Mouse (Mus musculus) limb, embryonic 14.5 days (tissue): ENCODE measurements around the gene Abcc4. TPM values are rescaled to one million over a fixed set of nuclear protein-coding genes. Genes with fewer than 3 reads are reported as not detected.

Experiments used
- ATAC-seq: fragments of 200-750 bp; cut with Nextera tagmentation; 2 replicates; pipeline ENCODE4 v1.8.0; 2017; ENCODE audit warnings: low read depth, moderate number of reproducible peaks, moderate TSS enrichment; ENCODE audit not compliant: low FRiP score
- DNase-seq: peaks from one replicate; pipeline ENCODE4 v3.0.0-alpha.2; 2015; ENCODE audit warnings: low spot score
- H3K27ac ChIP-seq: fragments of 300-500 bp; sonication (generic); replicated peaks from 2 replicates; pipeline ENCODE4 v1.5.1; 2014; ENCODE audit warnings: low read depth, mild to moderate bottlenecking, low read length, moderate library complexity, mixed read lengths
- H3K27me3 ChIP-seq: fragments of 300-500 bp; sonication (generic); 2 replicates; pipeline ENCODE4 v1.6.1; 2014; ENCODE audit warnings: low read length, mixed read lengths; ENCODE audit not compliant: control insufficient read depth, insufficient read depth
- H3K36me3 ChIP-seq: fragments of 300-500 bp; sonication (generic); 2 replicates; pipeline ENCODE4 v1.6.1; 2014; ENCODE audit warnings: mild to moderate bottlenecking, low read length, moderate library complexity, mixed read lengths; ENCODE audit not compliant: control insufficient read depth, insufficient read depth
- H3K4me1 ChIP-seq: fragments of 300-500 bp; sonication (generic); 2 replicates; pipeline ENCODE4 v1.6.1; 2014; ENCODE audit warnings: antibody characterized with exemption, low read length, mixed read lengths; ENCODE audit not compliant: control insufficient read depth, insufficient read depth
- H3K4me2 ChIP-seq: fragments of 300-500 bp; sonication (generic); replicated peaks from 2 replicates; pipeline ENCODE4 v1.6.1; 2014; ENCODE audit warnings: low read depth, mild to moderate bottlenecking, low read length, moderate library complexity; ENCODE audit not compliant: severe bottlenecking
- H3K4me3 ChIP-seq: fragments of 300-500 bp; sonication (generic); replicated peaks from 2 replicates; pipeline ENCODE4 v1.5.1; 2014; ENCODE audit warnings: low read length
- H3K9ac ChIP-seq: fragments of 300-500 bp; sonication (generic); 2 replicates; pipeline ENCODE4 v1.6.1; 2014; ENCODE audit warnings: mild to moderate bottlenecking, low read depth, low read length, moderate library complexity; ENCODE audit not compliant: severe bottlenecking
- H3K9me3 ChIP-seq: fragments of 300-500 bp; sonication (generic); 2 replicates; pipeline ENCODE4 v1.6.1; 2016; ENCODE audit warnings: low read length; ENCODE audit not compliant: control insufficient read depth
- POLR2A ChIP-seq: fragments of 200-500 bp; IDR thresholded peaks from 2 replicates; pipeline ENCODE4 v1.8.0; 2012; ENCODE audit warnings: inconsistent platforms, mild to moderate bottlenecking, moderate library complexity, borderline replicate concordance; ENCODE audit not compliant: insufficient read depth, insufficient read length; ENCODE audit errors: extremely low read depth
- WGBS: fragments of 180-500 bp; shearing (Covaris S2); extraction: QIAGEN DNeasy Blood & Tissue Kit; methylation state at CpG from one replicate; pipeline ENCODE4 v1.1.7; 2014; 5-methylcytosine and 5-hydroxymethylcytosine counted together
- polyA plus RNA-seq, 2 experiments: library from polyadenylated mRNA; depleted of rRNA in 1 of 2; stranded (reverse) in 1 of 2; unstranded in 1 of 2; fragments of >200 nt; fragmentation: Nextera tagmentation in 1 of 2; extraction: Ambion mirVana in 1 of 2; gene quantifications; 2 replicates each; pipeline versions ENCODE4 v1.2.1 to v1.2.3; 2012 to 2014

Abcc4 gene
- polyA plus RNA-seq, 2 experiments, result 1.3 to 2.1 TPM

GRCm38 (mm10) chr14:118510793-118511192 is 195.2 kb downstream of the Abcc4 start:
- Histone ChIP-seq H3K4me2 (no peak overlapping the region), H3K27ac (no peak overlapping the region)
- 33% methylated on average over 2 of the region's 2 CpGs for WGBS

GRCm38 (mm10) chr14:118510216-118510615 is 195.8 kb downstream of the Abcc4 start:
- H3K9me3 ChIP-seq, result no peaks in the 10 kb centered on the region
- H3K4me2 ChIP-seq, result no peak overlapping the region
- WGBS, result 31% methylated on average over 5 of the region's 5 CpGs
- H3K36me3 ChIP-seq, result no peaks in the 10 kb centered on the region
- H3K27ac ChIP-seq, result no peak overlapping the region
- no peak for ATAC-seq
- no peak for DNase-seq
- peaks cover 17% of the 10 kb centered on the region for H3K4me1 ChIP-seq
- no peak overlapping the region for H3K9ac ChIP-seq
- TF ChIP-seq POLR2A, result no peak
- no peaks in the 10 kb centered on the region for H3K27me3 ChIP-seq
- H3K4me3 ChIP-seq, result no peak overlapping the region

More at GRCm38 (mm10) chr14:118510793-118511192, 195.2 kb downstream of the Abcc4 start:
- DNase-seq, result no peak
- no peaks in the 10 kb centered on the region for H3K36me3 ChIP-seq
- TF ChIP-seq POLR2A, result no peak
- H3K9me3 ChIP-seq, result no peaks in the 10 kb centered on the region
- no peaks in the 10 kb centered on the region for H3K27me3 ChIP-seq
- peaks cover 17% of the 10 kb centered on the region for H3K4me1 ChIP-seq
- no peak overlapping the region for H3K9ac ChIP-seq
- ATAC-seq, result no peak
- H3K4me3 ChIP-seq, result no peak overlapping the region

DNA sequence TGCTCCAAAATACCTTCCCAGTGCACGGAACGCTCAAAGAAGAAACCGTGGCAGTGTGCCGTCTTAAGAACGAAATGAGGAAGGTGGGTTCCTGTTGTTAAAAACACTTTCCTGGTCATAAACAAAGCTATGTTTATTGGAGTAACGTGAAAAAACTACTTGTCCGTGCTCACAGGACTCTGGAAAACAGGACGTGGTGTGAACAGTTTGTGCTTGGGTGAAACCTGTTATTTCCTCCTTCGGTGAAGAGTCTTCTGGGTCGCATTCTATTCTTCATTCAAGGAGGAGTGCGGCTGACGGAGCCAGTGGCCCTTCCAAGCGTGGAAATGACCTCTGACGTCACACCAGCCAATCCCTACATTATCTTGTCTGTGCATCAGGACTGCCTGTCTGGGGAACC is 198.2 kb downstream of the Abcc4 start:
- no peak overlapping the region for H3K27ac ChIP-seq
- H3K4me2 ChIP-seq, result no peak overlapping the region
- H3K4me1 ChIP-seq, result peaks cover 17% of the 10 kb centered on the region
- TF ChIP-seq POLR2A, result no peak
- H3K9me3 ChIP-seq, result no peaks in the 10 kb centered on the region
- H3K4me3 ChIP-seq, result no peak overlapping the region
- no peak overlapping the region for H3K9ac ChIP-seq
- no peaks in the 10 kb centered on the region for H3K27me3 ChIP-seq
- DNase-seq, result no peak
- WGBS, result 52% methylated on average over 14 of the region's 14 CpGs
- H3K36me3 ChIP-seq, result no peaks in the 10 kb centered on the region
- ATAC-seq, result no peak

DNA sequence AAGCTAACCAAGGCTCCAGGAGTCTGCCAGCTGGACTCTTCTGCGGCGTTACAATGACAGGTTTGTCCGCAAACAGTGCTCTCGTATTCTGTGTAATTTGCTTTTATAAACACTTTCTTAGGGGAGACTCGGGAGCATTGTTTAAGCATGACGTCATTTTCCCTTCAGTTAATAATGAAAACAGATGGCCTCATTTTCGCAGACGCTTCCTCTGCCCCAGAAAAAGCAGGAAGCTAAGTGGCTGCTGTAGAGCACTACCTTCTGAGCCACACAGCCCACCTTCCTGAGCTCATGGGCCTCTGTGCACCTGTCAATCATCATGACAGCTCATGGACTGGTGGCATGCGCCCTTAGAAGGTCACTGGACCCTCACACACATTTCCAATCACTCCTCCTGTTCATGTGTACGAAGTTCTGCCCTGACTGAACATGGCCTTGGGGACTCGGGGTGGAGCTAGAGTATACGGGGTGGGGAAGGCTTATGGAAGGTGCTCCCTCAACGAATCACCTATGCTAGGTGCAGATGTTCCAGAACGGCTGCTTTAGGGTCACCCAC is 199.3 kb downstream of the Abcc4 start:
- H3K9me3 ChIP-seq, result no peaks in the 10 kb centered on the region
- H3K4me2 ChIP-seq, result peak overlapping the region; percentile 28
- ATAC-seq (peak; percentile 76; the same call in 1 of the 2 replicates), DNase-seq (peak; percentile 74)
- no peaks in the 10 kb centered on the region for H3K36me3 ChIP-seq
- H3K27ac ChIP-seq, result no peak overlapping the region
- no peak overlapping the region for H3K9ac ChIP-seq
- no peaks in the 10 kb centered on the region for H3K27me3 ChIP-seq
- 0 out of 2 replicates have a peak overlapping the region, but pooled peaks have one; percentile 11 for H3K4me3 ChIP-seq
- peaks cover 17% of the 10 kb centered on the region for H3K4me1 ChIP-seq
- no peak for TF ChIP-seq POLR2A
- WGBS, result 30% methylated on average over 14 of the region's 14 CpGs

DNA sequence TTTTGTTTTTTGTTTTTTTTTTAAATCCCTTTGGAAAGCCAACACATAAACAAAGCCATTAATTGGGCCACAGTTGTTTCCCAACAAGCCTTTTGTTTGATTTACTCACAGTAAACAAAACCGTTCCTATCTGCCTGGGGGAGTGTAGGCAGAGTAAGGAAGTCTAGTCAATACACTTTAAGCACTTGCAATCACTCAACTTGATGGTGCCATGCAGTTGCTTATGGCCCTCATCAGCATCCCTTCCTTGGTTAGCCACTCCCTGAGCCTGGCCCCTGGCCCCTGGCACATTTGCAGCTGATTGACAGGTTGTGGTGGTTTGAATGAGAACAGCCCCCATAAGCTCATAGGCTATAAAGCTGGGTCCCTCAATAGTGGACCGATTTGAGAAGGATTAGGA is 209.3 kb downstream of the Abcc4 start:
- ATAC-seq (no peak), DNase-seq (no peak)
- Histone ChIP-seq H3K9me3 (no peaks in the 10 kb centered on the region; the same call in 1 of the 2 replicates), H3K4me3 (no peak overlapping the region), H3K27me3 (no peaks in the 10 kb centered on the region), H3K27ac (no peak overlapping the region), H3K4me2 (no peak overlapping the region), H3K36me3 (no peaks in the 10 kb centered on the region), H3K9ac (no peak overlapping the region), H3K4me1 (no peaks in the 10 kb centered on the region)
- 61% methylated on average over 2 of the region's 2 CpGs for WGBS
- TF ChIP-seq POLR2A, result no peak
